Mouse (Mus musculus) retina, adult 2 months (tissue): ENCODE measurements around the gene Gm17018.

ENCODE experiments used
- DNase-seq: peaks from one replicate; pipeline ENCODE4 v3.0.0-alpha.2; 2012; ENCODE audit warnings: low read depth, low spot score

Gm17018 gene

GRCm38 (mm10) chr19:45587509-45588292 lies 27.3 kb downstream of the Gm17018 start:
- no peak for DNase-seq

GRCm38 (mm10) chr19:45589761-45590160 lies 29.3 kb downstream of the Gm17018 start:
- DNase-seq, result no peak

GRCm38 (mm10) chr19:45591704-45592103 lies 31.3 kb downstream of the Gm17018 start:
- no peak for DNase-seq

GRCm38 (mm10) chr19:45592916-45593315 lies 32.5 kb downstream of the Gm17018 start:
- no peak for DNase-seq

- DNase-seq, result no peak
Observed at GRCm38 (mm10) chr19:45594079-45594478, 33.7 kb downstream of the Gm17018 start.

- DNase-seq, result no peak
Observed at GRCm38 (mm10) chr19:45595481-45595880, 35.1 kb downstream of the Gm17018 start.

GRCm38 (mm10) chr19:45596019-45596418 lies 35.6 kb downstream of the Gm17018 start:
- no peak for DNase-seq

GRCm38 (mm10) chr19:45596434-45596833 lies 36.0 kb downstream of the Gm17018 start:
- no peak for DNase-seq

- DNase-seq, result no peak
Observed at GRCm38 (mm10) chr19:45597106-45597505, 36.7 kb downstream of the Gm17018 start.

- no peak for DNase-seq
Observed at GRCm38 (mm10) chr19:45602606-45603005, 42.2 kb downstream of the Gm17018 start.

- DNase-seq, result no peak
Observed at GRCm38 (mm10) chr19:45606701-45607100, 46.3 kb downstream of the Gm17018 start.

- no peak for DNase-seq
Observed at GRCm38 (mm10) chr19:45607479-45607878, 47.1 kb downstream of the Gm17018 start.

GRCm38 (mm10) chr19:45608648-45609339 lies 48.4 kb downstream of the Gm17018 start:
- DNase-seq, result no peak

GRCm38 (mm10) chr19:45610823-45611222 lies 50.4 kb downstream of the Gm17018 start:
- no peak for DNase-seq

GRCm38 (mm10) chr19:45614375-45614774 lies 54.0 kb downstream of the Gm17018 start:
- no peak for DNase-seq

GRCm38 (mm10) chr19:45614928-45615327 lies 54.5 kb downstream of the Gm17018 start:
- DNase-seq, result no peak

GRCm38 (mm10) chr19:45615415-45616213 lies 55.2 kb downstream of the Gm17018 start:
- no peak for DNase-seq

GRCm38 (mm10) chr19:45616214-45616518 lies 55.8 kb downstream of the Gm17018 start:
- no peak for DNase-seq

- no peak for DNase-seq
Observed at GRCm38 (mm10) chr19:45616735-45617134, 56.3 kb downstream of the Gm17018 start.

GRCm38 (mm10) chr19:45618184-45618583 lies 57.8 kb downstream of the Gm17018 start:
- DNase-seq, result no peak

GRCm38 (mm10) chr19:45619744-45620501 lies 59.5 kb downstream of the Gm17018 start:
- no peak for DNase-seq

- no peak for DNase-seq
Observed at GRCm38 (mm10) chr19:45621061-45621460, 60.6 kb downstream of the Gm17018 start.
